Mouse (Mus musculus) myocyte (in vitro differentiated cells): ENCODE data around the gene Nmu. TPM values are rescaled to one million over a fixed set of nuclear protein-coding genes. Genes with fewer than 3 reads are reported as not detected.

Experiments used
- H3K27me3 ChIP-seq: one replicate; pipeline ENCODE4 v1.6.1; 2011; ENCODE audit not compliant: control insufficient read depth, insufficient read depth, insufficient read length
- H3K36me3 ChIP-seq: one replicate; pipeline ENCODE4 v1.6.1; 2011; ENCODE audit not compliant: control insufficient read depth, insufficient read depth
- H3K4me2 ChIP-seq: one replicate; pipeline ENCODE4 v1.6.1; 2011; ENCODE audit warnings: low read depth, control low read depth
- H3K4me3 ChIP-seq: one replicate; pipeline ENCODE4 v1.5.1; 2011; ENCODE audit warnings: mild to moderate bottlenecking, control low read depth, moderate library complexity
- H3K79me2 ChIP-seq: one replicate; pipeline ENCODE4 v1.6.1; 2011; ENCODE audit not compliant: control insufficient read depth, insufficient read depth
- H3ac ChIP-seq: one replicate; pipeline ENCODE4 v1.6.1; 2011; ENCODE audit not compliant: control insufficient read depth, insufficient read length
- CEBPB ChIP-seq: IDR thresholded peaks from 2 replicates; pipeline ENCODE4 v1.6.1; 2011; ENCODE audit warnings: mild to moderate bottlenecking, moderate library complexity; ENCODE audit not compliant: poor library complexity, insufficient read depth, severe bottlenecking
- E2F4 ChIP-seq: IDR thresholded peaks from one replicate; pipeline ENCODE4 v1.6.1; 2011; ENCODE audit warnings: mild to moderate bottlenecking, control low read depth, moderate library complexity; ENCODE audit not compliant: insufficient read depth
- MAX ChIP-seq: IDR thresholded peaks from one replicate; pipeline ENCODE4 v1.6.1; 2011; ENCODE audit warnings: low read depth, mild to moderate bottlenecking, control low read depth
- MYOD1 ChIP-seq, 3 experiments: IDR thresholded peaks; one replicate each; pipeline ENCODE4 v1.6.1; 2011; ENCODE audit warnings: control low read depth in 2 of 3, low read depth in 2 of 3, mild to moderate bottlenecking in 2 of 3, moderate library complexity in 1 of 3; ENCODE audit not compliant: insufficient read length in 2 of 3, control insufficient read depth in 1 of 3
- MYOG ChIP-seq, 3 experiments: IDR thresholded peaks; one replicate each; pipeline ENCODE4 v1.6.1; 2011; ENCODE audit warnings: control low read depth in 2 of 3, low read depth in 2 of 3, mild to moderate bottlenecking in 2 of 3; ENCODE audit not compliant: insufficient read length in 2 of 3, control insufficient read depth in 1 of 3, insufficient read depth in 1 of 3
- POLR2A ChIP-seq: IDR thresholded peaks from one replicate; pipeline ENCODE4 v1.6.1; 2011; ENCODE audit warnings: low read depth, mild to moderate bottlenecking, control low read depth, moderate library complexity; ENCODE audit not compliant: insufficient read length
- POLR2AphosphoS2 ChIP-seq: IDR thresholded peaks from one replicate; pipeline ENCODE4 v1.6.1; 2011; ENCODE audit warnings: low read depth, control low read depth; ENCODE audit not compliant: insufficient read length
- REST ChIP-seq: IDR thresholded peaks from one replicate; pipeline ENCODE4 v1.6.1; 2011; ENCODE audit warnings: mild to moderate bottlenecking, control low read depth, moderate library complexity; ENCODE audit not compliant: insufficient read depth, insufficient read length
- SRF ChIP-seq: IDR thresholded peaks from one replicate; pipeline ENCODE4 v1.6.1; 2011; ENCODE audit warnings: low read depth; ENCODE audit not compliant: control insufficient read depth, insufficient read length
- TCF12 ChIP-seq: IDR thresholded peaks from one replicate; pipeline ENCODE4 v1.6.1; 2011; ENCODE audit warnings: mild to moderate bottlenecking, control low read depth; ENCODE audit not compliant: poor library complexity, insufficient read depth, severe bottlenecking
- TCF3 ChIP-seq: IDR thresholded peaks from one replicate; pipeline ENCODE4 v1.6.1; 2011; ENCODE audit warnings: low read depth, control low read depth; ENCODE audit not compliant: insufficient read length
- USF1 ChIP-seq: IDR thresholded peaks from one replicate; pipeline ENCODE4 v1.6.1; 2011; ENCODE audit warnings: low read depth, mild to moderate bottlenecking, control low read depth, moderate library complexity
- polyA plus RNA-seq: library from polyadenylated mRNA; unstranded; fragments of >200 nt; fragmentation: generic; extraction: Trizol; gene quantifications from one replicate; pipeline ENCODE4 v1.2.1, GENCODE M21; 2012; ENCODE audit warnings: missing spikeins

The Nmu gene
- polyA plus RNA-seq, 1 experiment, result not detected

DNA sequence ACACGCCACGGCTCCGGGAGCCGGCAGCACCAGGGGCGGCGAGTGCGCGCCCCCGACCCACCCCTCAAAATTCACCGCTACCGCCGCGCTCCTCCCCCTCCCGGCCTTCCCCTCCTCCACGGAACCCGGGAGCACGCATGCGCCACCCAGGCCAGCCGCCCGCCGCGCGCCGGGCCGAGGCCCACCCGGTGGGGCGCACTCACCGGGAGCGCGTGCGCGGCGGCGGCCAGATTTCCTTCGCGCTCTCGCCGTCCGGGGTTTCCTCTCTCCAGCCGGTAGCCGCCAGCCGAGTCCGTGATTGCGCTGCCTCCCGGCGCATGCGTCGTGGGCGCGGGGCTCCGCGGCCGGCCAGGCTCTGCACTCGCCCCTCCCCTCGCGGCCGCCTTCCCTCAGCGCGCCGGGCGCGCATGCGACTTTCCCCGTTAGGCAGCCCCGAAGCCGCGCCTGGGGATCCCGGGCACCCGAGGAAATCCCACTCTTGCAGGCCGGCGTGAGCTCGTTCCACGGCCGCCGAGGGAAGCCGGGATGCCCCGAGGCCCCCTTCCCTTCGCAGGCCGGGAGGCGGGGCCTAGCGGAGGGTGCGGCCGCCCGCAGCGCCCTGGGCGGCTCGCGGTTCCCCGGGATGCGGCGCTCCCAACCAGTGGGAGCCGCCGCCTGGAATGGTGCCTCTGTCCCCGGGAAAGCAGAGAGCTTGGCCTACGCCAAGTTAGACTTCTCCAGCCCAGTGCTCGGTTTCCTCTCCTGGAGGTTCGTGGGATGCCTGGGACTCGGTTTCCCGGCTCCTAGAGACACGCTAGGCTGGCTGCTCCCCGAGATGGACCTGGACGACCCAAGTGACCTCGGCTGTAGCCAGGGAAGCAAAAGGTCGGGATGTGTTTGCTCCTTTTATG, 58.9 kb downstream of the Nmu start, which contains the start of gene Clock:
Gene Clock, minus strand, starts transcription at position 341 of the 890 bp plus-strand sequence.
- Histone ChIP-seq H3K79me2 (peaks cover 38% of the 10 kb centered on the region), H3K4me2 (peak within 1 kb of the TSS; percentile 98), H3K4me3 (peak within 1 kb of the TSS; percentile 65), H3K36me3 (no peaks in the 10 kb centered on the region), H3K27me3 (no peaks in the 10 kb centered on the region), H3ac (peak within 1 kb of the TSS; percentile 98)
- TF ChIP-seq E2F4 (no peak), CEBPB (no peak), TCF12 (no peak), REST (no peak), USF1 (no peak), MYOD1 (IDR thresholded peaks at IDR 0.05; ENCODE audit: control insufficient read depth in 1 of 3, insufficient read length in 2 of 3, low read depth in 2 of 3) (no peak), POLR2A (peak; percentile 50), MYOG (IDR thresholded peaks at IDR 0.05; ENCODE audit: control insufficient read depth in 1 of 3, insufficient read depth in 1 of 3, insufficient read length in 2 of 3, low read depth in 2 of 3) (peak in 1 of 3 experiments; percentile 8), MAX (no peak), TCF3 (no peak), POLR2AphosphoS2 (peak; percentile 37), SRF (peak; percentile 10)

DNA sequence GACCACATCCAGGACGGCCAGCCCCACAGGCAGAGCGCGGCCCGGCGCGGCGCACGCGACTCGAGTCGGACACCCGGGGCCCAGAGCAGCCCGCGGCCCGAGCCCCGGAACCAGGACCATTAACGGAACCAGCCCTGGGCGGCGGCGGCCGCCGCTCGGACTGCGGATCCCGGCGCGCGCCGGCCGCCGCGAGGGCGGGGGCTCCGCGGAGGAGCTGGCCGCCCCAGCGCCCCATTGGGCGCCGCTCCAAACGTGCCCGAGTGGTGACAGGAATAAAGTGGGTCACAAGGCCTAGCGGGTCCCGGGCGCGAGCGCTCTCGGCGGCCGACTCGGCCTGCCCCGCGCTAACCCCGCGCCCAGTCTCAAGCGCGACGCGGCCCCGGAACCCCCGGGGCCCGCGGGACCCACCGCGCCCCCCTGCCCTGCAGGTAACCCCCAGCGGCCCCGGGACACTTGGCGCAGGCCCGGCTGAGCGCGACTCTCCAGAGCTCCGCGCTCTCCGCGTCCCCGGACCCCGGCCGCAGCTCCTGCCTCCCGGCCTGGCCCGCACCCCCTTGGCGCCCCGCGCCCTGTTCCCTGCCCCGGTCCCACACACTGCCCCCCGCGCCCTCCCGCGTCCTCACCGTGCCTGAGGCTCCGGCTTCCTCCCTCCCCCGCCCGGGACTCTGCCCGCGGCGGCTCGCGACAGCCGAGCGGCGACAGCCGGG, 59.7 kb downstream of the Nmu start:
- no peaks in the 10 kb centered on the region for H3K36me3 ChIP-seq
- peak overlapping the region; percentile 98 for H3ac ChIP-seq
- no peak for TF ChIP-seq TCF3
- no peak for TF ChIP-seq TCF12
- TF ChIP-seq POLR2A, result peak; percentile 39
- no peak for TF ChIP-seq USF1
- no peak for TF ChIP-seq POLR2AphosphoS2
- peak overlapping the region; percentile 65 for H3K4me3 ChIP-seq
- peaks cover 46% of the 10 kb centered on the region for H3K79me2 ChIP-seq
- H3K4me2 ChIP-seq, result peak overlapping the region; percentile 90
- no peaks in the 10 kb centered on the region for H3K27me3 ChIP-seq

DNA sequence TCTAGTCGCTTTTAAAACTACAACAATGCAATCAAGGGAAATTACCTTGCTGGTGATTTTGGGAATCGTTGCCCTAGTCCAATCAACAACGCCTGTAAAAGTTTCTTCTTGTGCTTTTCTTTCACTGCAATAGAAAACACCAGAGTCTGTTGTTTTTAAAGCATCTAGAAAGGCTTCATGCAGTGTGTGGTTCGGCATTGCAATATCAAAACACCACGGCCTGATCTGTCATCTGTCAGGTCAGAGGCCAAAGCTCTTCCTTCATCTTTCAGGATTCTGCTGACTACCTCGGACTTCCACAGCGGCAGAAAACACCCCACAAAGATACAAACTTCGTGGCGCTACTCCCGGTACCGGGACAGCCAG, 60.2 kb downstream of the Nmu start:
- peak overlapping the region; percentile 65 for H3K4me3 ChIP-seq
- H3K4me2 ChIP-seq, result peak overlapping the region; percentile 90
- H3K36me3 ChIP-seq, result no peaks in the 10 kb centered on the region
- H3K79me2 ChIP-seq, result peaks cover 52% of the 10 kb centered on the region
- H3ac ChIP-seq, result peak overlapping the region; percentile 98
- no peaks in the 10 kb centered on the region for H3K27me3 ChIP-seq
- TF ChIP-seq CEBPB (no peak), POLR2A (no peak), POLR2AphosphoS2 (no peak), MAX (no peak), USF1 (no peak), TCF3 (no peak), REST (no peak), SRF (no peak), MYOG (IDR thresholded peaks at IDR 0.05; ENCODE audit: control insufficient read depth in 1 of 3, insufficient read depth in 1 of 3, insufficient read length in 2 of 3, low read depth in 2 of 3) (no peak), MYOD1 (IDR thresholded peaks at IDR 0.05; ENCODE audit: control insufficient read depth in 1 of 3, insufficient read length in 2 of 3, low read depth in 2 of 3) (no peak)

DNA sequence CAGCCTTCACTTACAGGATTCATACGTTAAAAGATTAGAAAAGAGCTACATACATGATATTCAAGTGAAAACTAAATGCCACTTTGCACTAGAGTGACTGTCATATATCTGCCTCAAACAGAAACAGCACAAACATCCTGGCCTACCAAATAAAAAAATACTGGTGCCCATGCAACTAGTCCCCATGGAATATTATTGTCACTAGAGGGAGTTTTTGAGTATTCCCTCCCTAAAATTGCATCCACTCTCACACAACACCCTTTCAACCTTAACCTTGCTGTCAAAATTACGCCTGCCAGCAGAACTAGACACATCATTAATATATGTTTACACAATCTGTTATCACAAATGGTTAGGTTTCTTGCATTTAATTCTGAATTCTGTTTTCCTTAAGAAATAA, 61.6 kb downstream of the Nmu start:
- no peaks in the 10 kb centered on the region for H3K27me3 ChIP-seq
- H3K79me2 ChIP-seq, result peaks cover 65% of the 10 kb centered on the region
- no peaks in the 10 kb centered on the region for H3K36me3 ChIP-seq
- H3K4me2 ChIP-seq, result no peak overlapping the region
- no peak for TF ChIP-seq CEBPB
- no peak for TF ChIP-seq TCF3
- TF ChIP-seq MAX, result no peak
- TF ChIP-seq REST, result no peak
- no peak for TF ChIP-seq MYOG (IDR thresholded peaks at IDR 0.05; ENCODE audit: control insufficient read depth in 1 of 3, insufficient read depth in 1 of 3, insufficient read length in 2 of 3, low read depth in 2 of 3)
- no peak for TF ChIP-seq MYOD1 (IDR thresholded peaks at IDR 0.05; ENCODE audit: control insufficient read depth in 1 of 3, insufficient read length in 2 of 3, low read depth in 2 of 3)
- H3ac ChIP-seq, result no peak overlapping the region
- no peak overlapping the region for H3K4me3 ChIP-seq

DNA sequence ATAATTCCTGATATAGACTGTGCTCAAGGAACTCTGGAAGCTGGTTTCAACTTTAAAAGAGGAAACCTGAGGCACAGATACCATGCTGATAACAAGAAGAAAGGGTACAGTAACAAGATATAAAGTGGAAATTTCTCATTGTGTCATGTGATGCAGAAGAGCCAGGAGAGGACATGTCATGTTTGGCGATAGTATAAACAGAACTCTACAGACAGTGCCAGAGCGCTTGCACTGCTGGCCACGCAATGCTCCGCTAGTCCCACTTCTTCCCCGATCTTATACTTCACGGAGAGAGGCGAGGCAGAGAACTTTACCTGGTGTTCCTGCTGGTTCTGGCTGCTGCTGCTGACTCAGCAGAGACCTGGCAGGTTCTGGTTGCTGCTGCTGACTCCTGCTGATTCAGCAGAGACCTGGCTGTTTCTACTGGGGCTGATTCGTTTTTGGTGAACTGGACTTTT, 74.3 kb downstream of the Nmu start:
- no peak for TF ChIP-seq TCF3
- TF ChIP-seq MYOG (IDR thresholded peaks at IDR 0.05; ENCODE audit: control insufficient read depth in 1 of 3, insufficient read depth in 1 of 3, insufficient read length in 2 of 3, low read depth in 2 of 3), result no peak
- no peak for TF ChIP-seq REST
- no peak for TF ChIP-seq SRF
- no peak for TF ChIP-seq POLR2A
- TF ChIP-seq USF1, result no peak
- TF ChIP-seq CEBPB, result no peak
- no peak for TF ChIP-seq MYOD1 (IDR thresholded peaks at IDR 0.05; ENCODE audit: control insufficient read depth in 1 of 3, insufficient read length in 2 of 3, low read depth in 2 of 3)
- TF ChIP-seq E2F4, result no peak
- no peak for TF ChIP-seq POLR2AphosphoS2
- TF ChIP-seq MAX, result no peak
- no peak for TF ChIP-seq TCF12
- no peak overlapping the region for H3K4me3 ChIP-seq
- H3ac ChIP-seq, result no peak overlapping the region
- H3K4me2 ChIP-seq, result no peak overlapping the region
- peaks cover 93% of the 10 kb centered on the region for H3K79me2 ChIP-seq
- no peaks in the 10 kb centered on the region for H3K27me3 ChIP-seq
- no peaks in the 10 kb centered on the region for H3K36me3 ChIP-seq
